Mouse (Mus musculus) liver, embryonic 14 days (tissue): ENCODE data around the gene Usp1. TPM values are rescaled to one million over a fixed set of nuclear protein-coding genes. Genes with fewer than 3 reads are reported as not detected.

Source experiments
- polyA plus RNA-seq: library from polyadenylated mRNA; depleted of rRNA; stranded (reverse); fragments of >200 nt; gene quantifications from 2 replicates; pipeline ENCODE4 v1.2.3, GENCODE M21; 2012; rRNA removed

Gene Usp1
- 32.4 and 33.6 TPM in 2 replicates for polyA plus RNA-seq

GRCm38 (mm10) chr4:98923568-98924070 is at the start of gene Usp1:
Gene Usp1 (plus strand): TSS chr4:98923810.

Other genes starting within 250 kb of the Usp1 start
- 0.01 TPM in 1 of 2 replicates, not detected in the other for gene L1td1, start 197.1 kb upstream of the Usp1 start, polyA plus RNA-seq
- 0.14 TPM in 2 replicates for gene Kank4, start 106.3 kb upstream of the Usp1 start, polyA plus RNA-seq
- not detected in 2 replicates for gene I0C0044D17Rik, start 100.0 kb upstream of the Usp1 start, polyA plus RNA-seq
- gene Angptl3, start 107.1 kb downstream of the Usp1 start, polyA plus RNA-seq: 45.3 and 45.9 TPM in 2 replicates
- 14.8 and 17.0 TPM in 2 replicates for gene Dock7, start 197.1 kb downstream of the Usp1 start, polyA plus RNA-seq